Mouse (Mus musculus) megakaryocyte, embryonic 14.5 days (primary cell): ENCODE measurements around the gene Olfr78. TPM values are rescaled to one million over a fixed set of nuclear protein-coding genes. Genes with fewer than 3 reads are reported as not detected.

Experiments used
- H3K27me3 ChIP-seq: replicated peaks from 2 replicates; pipeline ENCODE3; 2012; ENCODE audit warnings: inconsistent platforms
- H3K36me3 ChIP-seq: replicated peaks from 2 replicates; pipeline ENCODE3; 2012; ENCODE audit warnings: low read length, inconsistent platforms, mixed read lengths
- H3K4me1 ChIP-seq: 2 replicates; pipeline ENCODE4 v1.6.1; 2012; ENCODE audit warnings: inconsistent platforms
- H3K4me3 ChIP-seq: replicated peaks from 2 replicates; pipeline ENCODE3; 2012; ENCODE audit warnings: moderate library complexity, mild to moderate bottlenecking, inconsistent platforms
- H3K9me3 ChIP-seq: 2 replicates; pipeline ENCODE4 v1.6.1; 2012; ENCODE audit warnings: inconsistent platforms
- FLI1 ChIP-seq: IDR thresholded peaks from 2 replicates; pipeline ENCODE4 v1.6.1; 2012; ENCODE audit warnings: low read length, inconsistent platforms, mixed read lengths
- GATA1 ChIP-seq: IDR thresholded peaks from 3 replicates; pipeline ENCODE4 v1.6.1; 2012; ENCODE audit warnings: mixed read lengths, low read length, inconsistent platforms, borderline replicate concordance
- polyA plus RNA-seq: library from polyadenylated mRNA; stranded (reverse); fragments of >175 nt; gene quantifications from 2 replicates; pipeline ENCODE4 v1.2.3, GENCODE M21; 2012; ENCODE audit warnings: low replicate concordance; ENCODE audit not compliant: insufficient read depth

The Olfr78 gene
- not detected in 2 replicates for polyA plus RNA-seq

GRCm38 (mm10) chr7:102759266-102759665 is at the start of gene Olfr78, which contains the start of gene Olfr560:
Gene Olfr78 (minus strand): TSS chr7:102759471.
Gene Olfr560 (minus strand): TSS chr7:102759366.
- Histone ChIP-seq H3K9me3 (no peaks in the 10 kb centered on the region), H3K4me1 (no peaks in the 10 kb centered on the region), H3K36me3 (no peaks in the 10 kb centered on the region), H3K4me3 (no peak within 1 kb of the TSS), H3K27me3 (no peaks in the 10 kb centered on the region)
- no peak for TF ChIP-seq FLI1
- no peak for TF ChIP-seq GATA1

GRCm38 (mm10) chr7:102803180-102803579 is 43.9 kb upstream of the Olfr78 start, which contains the start of gene Olfr564:
Gene Olfr564 (plus strand): TSS chr7:102803480.
- H3K4me1 ChIP-seq: no peaks in the 10 kb centered on the region
- no peaks in the 10 kb centered on the region for H3K9me3 ChIP-seq
- TF ChIP-seq GATA1: no peak
- TF ChIP-seq FLI1: no peak
- H3K27me3 ChIP-seq: no peaks in the 10 kb centered on the region
- no peak within 1 kb of the TSS for H3K4me3 ChIP-seq
- no peaks in the 10 kb centered on the region for H3K36me3 ChIP-seq

- Histone ChIP-seq H3K27me3 (no peaks in the 10 kb centered on the region), H3K9me3 (no peaks in the 10 kb centered on the region), H3K4me1 (no peaks in the 10 kb centered on the region), H3K4me3 (no peak within 1 kb of the TSS), H3K36me3 (no peaks in the 10 kb centered on the region)
- TF ChIP-seq GATA1 (no peak), FLI1 (no peak)
These were observed 11.7 kb upstream of the Olfr78 start, which contains the start of gene Olfr561 for GRCm38 (mm10) chr7:102770921-102771320. Gene Olfr561 (plus strand): TSS chr7:102771221.

GRCm38 (mm10) chr7:102752086-102752485 is 7.2 kb downstream of the Olfr78 start:
- Histone ChIP-seq H3K4me3 (no peak overlapping the region), H3K36me3 (no peaks in the 10 kb centered on the region), H3K4me1 (no peaks in the 10 kb centered on the region), H3K27me3 (no peaks in the 10 kb centered on the region), H3K9me3 (no peaks in the 10 kb centered on the region)
- TF ChIP-seq FLI1: no peak
- TF ChIP-seq GATA1: no peak

GRCm38 (mm10) chr7:102737705-102738104 is 21.6 kb downstream of the Olfr78 start:
- no peak overlapping the region for H3K4me3 ChIP-seq
- H3K36me3 ChIP-seq: no peaks in the 10 kb centered on the region
- H3K9me3 ChIP-seq: no peaks in the 10 kb centered on the region
- TF ChIP-seq FLI1: no peak
- TF ChIP-seq GATA1: no peak
- peaks cover 4% of the 10 kb centered on the region; the same call in 1 of the 2 replicates for H3K4me1 ChIP-seq
- no peaks in the 10 kb centered on the region for H3K27me3 ChIP-seq

- Histone ChIP-seq H3K4me3 (no peak overlapping the region), H3K36me3 (no peaks in the 10 kb centered on the region), H3K4me1 (peaks cover 4% of the 10 kb centered on the region; the same call in 1 of the 2 replicates), H3K27me3 (no peaks in the 10 kb centered on the region), H3K9me3 (no peaks in the 10 kb centered on the region)
- no peak for TF ChIP-seq FLI1
- TF ChIP-seq GATA1: no peak
These were observed 25.5 kb downstream of the Olfr78 start for GRCm38 (mm10) chr7:102733793-102734192.

GRCm38 (mm10) chr7:102727391-102727790 is 31.9 kb downstream of the Olfr78 start, which contains the start of gene Olfr559:
Gene Olfr559 (minus strand): TSS chr7:102727491.
- H3K36me3 ChIP-seq: no peaks in the 10 kb centered on the region
- no peaks in the 10 kb centered on the region for H3K4me1 ChIP-seq
- TF ChIP-seq FLI1 (no peak), GATA1 (no peak)
- no peaks in the 10 kb centered on the region for H3K27me3 ChIP-seq
- no peak within 1 kb of the TSS for H3K4me3 ChIP-seq
- no peaks in the 10 kb centered on the region for H3K9me3 ChIP-seq

- no peaks in the 10 kb centered on the region for H3K36me3 ChIP-seq
- no peaks in the 10 kb centered on the region for H3K27me3 ChIP-seq
These were observed 40.3 kb downstream of the Olfr78 start, which contains the start of gene Olfr33 for GRCm38 (mm10) chr7:102718970-102719369. Gene Olfr33 (minus strand): TSS chr7:102719070.

GRCm38 (mm10) chr7:102701915-102702314 is 57.4 kb downstream of the Olfr78 start, which contains the start of gene Olfr558:
Gene Olfr558 (plus strand): TSS chr7:102702215.
- Histone ChIP-seq H3K4me1 (no peaks in the 10 kb centered on the region), H3K27me3 (peaks cover 7% of the 10 kb centered on the region), H3K36me3 (no peaks in the 10 kb centered on the region), H3K9me3 (peaks cover 2% of the 10 kb centered on the region; the same call in 1 of the 2 replicates), H3K4me3 (no peak within 1 kb of the TSS)
- no peak for TF ChIP-seq FLI1
- TF ChIP-seq GATA1: no peak

More at GRCm38 (mm10) chr7:102718970-102719369, 40.3 kb downstream of the Olfr78 start, which contains the start of gene Olfr33:
- H3K4me1 ChIP-seq: no peaks in the 10 kb centered on the region
- TF ChIP-seq GATA1: no peak
- no peak for TF ChIP-seq FLI1
- no peaks in the 10 kb centered on the region for H3K9me3 ChIP-seq
- no peak within 1 kb of the TSS for H3K4me3 ChIP-seq

- TF ChIP-seq GATA1: no peak
- no peak for TF ChIP-seq FLI1
- peaks cover 2% of the 10 kb centered on the region; the same call in 1 of the 2 replicates for H3K9me3 ChIP-seq
- peaks cover 11% of the 10 kb centered on the region for H3K27me3 ChIP-seq
- no peak overlapping the region for H3K4me3 ChIP-seq
- no peaks in the 10 kb centered on the region for H3K36me3 ChIP-seq
- 0 out of 2 replicates have a peak, but pooled peaks cover 4% of the 10 kb centered on the region for H3K4me1 ChIP-seq
These were observed 60.8 kb downstream of the Olfr78 start for GRCm38 (mm10) chr7:102698461-102698860.
